Mouse (Mus musculus) thymus, adult 2 months (tissue): ENCODE measurements at regions not wholly inside any gene's neighbourhood (a gene's known extent, or its start where the extent isn't known, plus 50 kb on each side); places are given as distances from the start of the nearest gene placed in this dataset.

Experiments used
- CTCF ChIP-seq: fragments of 200-500 bp; IDR thresholded peaks from 2 replicates; pipeline ENCODE4 v1.5.1; 2012; ENCODE audit warnings: mild to moderate bottlenecking, control low read depth, low read length, moderate library complexity, borderline replicate concordance; ENCODE audit not compliant: control insufficient read depth, poor library complexity, insufficient read depth; ENCODE audit errors: extremely low read depth
- POLR2A ChIP-seq: fragments of 200-500 bp; IDR thresholded peaks from 2 replicates; pipeline ENCODE4 v1.6.1; 2012; ENCODE audit warnings: mild to moderate bottlenecking, low read length, control low read depth, moderate library complexity; ENCODE audit not compliant: control insufficient read depth, poor library complexity, insufficient read depth; ENCODE audit errors: extremely low read depth

- no peak for TF ChIP-seq POLR2A
- TF ChIP-seq CTCF: no peak
Measured at GRCm38 (mm10) chr3:52446500-52446899, 178.4 kb downstream of the Foxo1 start.
